In the genomic region with DNA sequence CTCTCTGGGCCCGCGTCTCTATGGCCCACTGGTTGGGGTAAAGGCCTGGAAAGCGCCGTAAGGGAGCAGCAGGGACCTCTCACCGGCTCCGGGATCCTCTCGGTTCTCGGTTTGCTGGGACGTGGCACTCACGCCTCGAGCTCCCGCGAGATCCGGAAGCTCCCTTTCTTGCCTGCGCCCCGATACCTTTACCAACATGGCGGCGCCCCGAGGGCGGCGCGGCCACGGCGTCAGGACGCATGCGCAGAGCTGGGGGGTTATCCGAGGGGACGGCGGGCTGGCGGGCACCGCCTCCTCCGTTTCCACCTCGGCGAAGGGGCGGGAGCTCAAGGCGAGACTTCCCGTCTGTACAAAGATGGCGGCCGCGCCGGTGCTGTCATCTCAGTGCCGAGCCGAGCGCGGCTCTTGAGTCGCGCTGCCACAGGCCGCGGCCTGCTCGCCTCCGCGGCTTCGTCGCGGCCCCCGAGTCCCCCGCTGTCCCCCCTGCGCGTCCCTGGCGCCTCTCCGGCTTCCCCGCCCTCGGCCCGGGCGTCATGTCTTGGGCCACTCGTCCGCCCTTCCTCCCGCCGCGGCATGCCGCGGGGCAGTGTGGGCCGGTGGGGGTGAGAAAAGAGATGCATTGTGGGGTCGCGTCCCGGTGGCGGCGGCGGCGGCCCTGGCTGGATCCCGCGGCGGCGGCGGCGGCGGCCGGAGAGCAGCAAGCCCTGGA, we compare ENCODE assay signal across 8 mouse cellular contexts. TPM values are rescaled to one million over a fixed set of nuclear protein-coding genes. Genes with fewer than 3 reads are reported as not detected.
DNase-seq lines count a peak whose midpoint lies in the region; ATAC-seq and TF ChIP-seq lines count a peak whose summit lies in the region.

A gene (minus strand): TSS at position 218 of the 709 bp plus-strand sequence.
A gene (plus strand): TSS at position 348 of the 709 bp plus-strand sequence.

- H3K9me3 ChIP-seq in embryonic facial prominence, embryonic 13.5 days, result no peaks in the 10 kb centered on the region
- no peaks in the 10 kb centered on the region for H3K9me3 ChIP-seq in limb, embryonic 12.5 days
- no peaks in the 10 kb centered on the region for H3K9me3 ChIP-seq in midbrain, embryonic 15.5 days

- peak; percentile 71 for ATAC-seq in embryonic facial prominence, embryonic 13.5 days (ENCODE audit: insufficient number of reproducible peaks, insufficient read depth, low FRiP score, low TSS enrichment, low read depth)
- peak; percentile 56 for ATAC-seq in limb, embryonic 12.5 days (ENCODE audit: insufficient number of reproducible peaks, insufficient read depth, low FRiP score, low TSS enrichment, low read depth)
- peak; percentile 82 for ATAC-seq in midbrain, embryonic 15.5 days (replicated peaks)

- H3K9ac ChIP-seq in embryonic facial prominence, embryonic 13.5 days, result peak within 1 kb of the TSS; percentile 95
- peak within 1 kb of the TSS; percentile 94 for H3K9ac ChIP-seq in limb, embryonic 12.5 days (replicated peaks)
- H3K9ac ChIP-seq in midbrain, embryonic 15.5 days, result peak within 1 kb of the TSS; percentile 89

- no peak for TF ChIP-seq CTCF in kidney, adult 2 months (conservative IDR thresholded peaks at IDR 0.05; ENCODE audit: insufficient read depth, insufficient read length, low read depth, low read length)
- TF ChIP-seq CTCF in spleen, adult 2 months (IDR thresholded peaks at IDR 0.05; ENCODE audit: extremely low read depth, insufficient read depth, insufficient read length, insufficient replicate concordance), result no peak

- peak within 1 kb of the TSS; percentile 96 for H3K27ac ChIP-seq in embryonic facial prominence, embryonic 13.5 days
- H3K27ac ChIP-seq in kidney, adult 2 months (ENCODE audit: insufficient read depth, low read depth, low read length), result peak within 1 kb of the TSS; percentile 86
- H3K27ac ChIP-seq in limb, embryonic 12.5 days, result peak within 1 kb of the TSS; percentile 95
- H3K27ac ChIP-seq in midbrain, embryonic 15.5 days, result peak within 1 kb of the TSS; percentile 99
- H3K27ac ChIP-seq in spleen, adult 2 months (ENCODE audit: insufficient read depth, low read length), result peak within 1 kb of the TSS; percentile 94

- TF ChIP-seq POLR2A in kidney, adult 2 months (IDR thresholded peaks at IDR 0.05; ENCODE audit: low read depth, low read length), result no peak
- TF ChIP-seq POLR2A in spleen, adult 2 months (IDR thresholded peaks at IDR 0.05; ENCODE audit: low read depth, low read length), result peak; percentile 79

- H3K27me3 ChIP-seq in embryonic facial prominence, embryonic 13.5 days, result no peaks in the 10 kb centered on the region
- no peaks in the 10 kb centered on the region for H3K27me3 ChIP-seq in kidney, adult 2 months (replicated peaks; ENCODE audit: control insufficient read depth, insufficient read depth, low read length)
- no peaks in the 10 kb centered on the region for H3K27me3 ChIP-seq in limb, embryonic 12.5 days
- no peaks in the 10 kb centered on the region for H3K27me3 ChIP-seq in midbrain, embryonic 15.5 days (replicated peaks)
- no peaks in the 10 kb centered on the region for H3K27me3 ChIP-seq in spleen, adult 2 months (ENCODE audit: control insufficient read depth, insufficient read depth, low read length)

- peaks cover 51% of the 10 kb centered on the region for H3K36me3 ChIP-seq in embryonic facial prominence, embryonic 13.5 days
- no peaks in the 10 kb centered on the region for H3K36me3 ChIP-seq in kidney, adult 2 months (ENCODE audit: control insufficient read depth, insufficient read depth, low read length)
- H3K36me3 ChIP-seq in limb, embryonic 12.5 days, result peaks cover 61% of the 10 kb centered on the region
- peaks cover 22% of the 10 kb centered on the region for H3K36me3 ChIP-seq in midbrain, embryonic 15.5 days (replicated peaks)
- H3K36me3 ChIP-seq in spleen, adult 2 months (ENCODE audit: control insufficient read depth, insufficient read depth, low read length), result peaks cover 29% of the 10 kb centered on the region

- H3K4me1 ChIP-seq in embryonic facial prominence, embryonic 13.5 days, result peaks cover 53% of the 10 kb centered on the region
- peaks cover 25% of the 10 kb centered on the region for H3K4me1 ChIP-seq in kidney, adult 2 months (ENCODE audit: control insufficient read depth, insufficient read depth, low read length)
- peaks cover 50% of the 10 kb centered on the region for H3K4me1 ChIP-seq in limb, embryonic 12.5 days (replicated peaks)
- H3K4me1 ChIP-seq in midbrain, embryonic 15.5 days, result peaks cover 61% of the 10 kb centered on the region
- H3K4me1 ChIP-seq in spleen, adult 2 months (ENCODE audit: control insufficient read depth, insufficient read depth, insufficient read length), result peaks cover 19% of the 10 kb centered on the region; the same call in 1 of the 2 replicates

- peak within 1 kb of the TSS; percentile 89 for H3K4me3 ChIP-seq in embryonic facial prominence, embryonic 13.5 days
- H3K4me3 ChIP-seq in kidney, adult 2 months (ENCODE audit: insufficient read depth, low read depth, low read length), result peak within 1 kb of the TSS; percentile 88
- peak within 1 kb of the TSS; percentile 88 for H3K4me3 ChIP-seq in limb, embryonic 12.5 days (replicated peaks)
- peak within 1 kb of the TSS; percentile 71 for H3K4me3 ChIP-seq in midbrain, embryonic 15.5 days
- peak within 1 kb of the TSS; percentile 91 for H3K4me3 ChIP-seq in spleen, adult 2 months (ENCODE audit: extremely low read depth, insufficient read depth, insufficient read length)

- peak within 1 kb of the TSS; percentile 99 for H3K4me2 ChIP-seq in embryonic facial prominence, embryonic 13.5 days
- H3K4me2 ChIP-seq in limb, embryonic 12.5 days, result peak within 1 kb of the TSS; percentile 99
- H3K4me2 ChIP-seq in midbrain, embryonic 15.5 days, result peak within 1 kb of the TSS; percentile 80

- under 1% methylated on average over 87 of the region's 88 CpGs for WGBS in embryonic facial prominence, embryonic 13.5 days
- WGBS in kidney, adult 2 months, result under 1% methylated on average over 86 of the region's 88 CpGs
- under 1% methylated on average over 87 of the region's 88 CpGs for WGBS in limb, embryonic 12.5 days
- WGBS in midbrain, embryonic 15.5 days, result under 1% methylated on average over 83 of the region's 88 CpGs
- under 1% methylated on average over 86 of the region's 88 CpGs for WGBS in spleen, adult 2 months

- peak; percentile 100 for DNase-seq in 3134 (ENCODE audit: extremely low read depth, insufficient read length, low spot score)
- peak; percentile 99 for DNase-seq in adrenal gland, postnatal 36 days
- DNase-seq in heart, adult 18-20 months, result peak; percentile 98
- DNase-seq in kidney, adult 2 months, result peak; percentile 98
- peak; percentile 96 to 98 for DNase-seq in spleen, adult 2 months (ENCODE audit: low read depth in 1 of 2, low spot score in 2 of 2)

RNA-seq across cellular contexts. Expression of the first gene that starts in this region (rescaled TPM):
- total RNA-seq in adrenal gland, postnatal 36 days (2021), result 100 to 1,000 TPM; 165 to 198 TPM
- 201 and 212 TPM in 2 replicates for polyA plus RNA-seq in embryonic facial prominence, embryonic 13.5 days (2015; fragmentation: Nextera tagmentation; extraction: Ambion mirVana)
- 10 to 100 TPM; 66.3 to 67.0 TPM for total RNA-seq in heart, adult 18-20 months (2021)
- polyA plus RNA-seq in kidney, adult 2 months (2012; rRNA removed), result 90.4 and 106 TPM in 2 replicates
- 179 and 191 TPM in 2 replicates for polyA plus RNA-seq in limb, embryonic 12.5 days (2016; fragmentation: Nextera tagmentation; extraction: Ambion mirVana)
- polyA plus RNA-seq in midbrain, embryonic 15.5 days (2015; fragmentation: Nextera tagmentation; extraction: Ambion mirVana), result 178 and 184 TPM in 2 replicates
- polyA plus RNA-seq in spleen, adult 2 months (2012; rRNA removed), result 86.8 and 99.4 TPM in 2 replicates

RNA-seq across cellular contexts. Expression of the second gene that starts in this region (rescaled TPM):
- total RNA-seq in adrenal gland, postnatal 36 days (2021), result 10 to 100 TPM; 53.5 to 55.7 TPM
- 53.4 and 56.4 TPM in 2 replicates for polyA plus RNA-seq in embryonic facial prominence, embryonic 13.5 days (2015; fragmentation: Nextera tagmentation; extraction: Ambion mirVana)
- total RNA-seq in heart, adult 18-20 months (2021), result 10 to 100 TPM; 42.3 to 45.4 TPM
- polyA plus RNA-seq in kidney, adult 2 months (2012; rRNA removed), result 49.3 and 59.2 TPM in 2 replicates
- polyA plus RNA-seq in limb, embryonic 12.5 days (2016; fragmentation: Nextera tagmentation; extraction: Ambion mirVana), result 64.3 and 64.4 TPM in 2 replicates
- polyA plus RNA-seq in midbrain, embryonic 15.5 days (2015; fragmentation: Nextera tagmentation; extraction: Ambion mirVana), result 64.7 and 65.5 TPM in 2 replicates
- polyA plus RNA-seq in spleen, adult 2 months (2012; rRNA removed), result 76.9 and 99.7 TPM in 2 replicates

Comparison
In these comparisons a context has a peak if more than half of its experiments do, and no peak if none do; other contexts are left out.
1. Peak in every context shown above with its lines: DNase-seq, ATAC-seq, H3K4me3 ChIP-seq and H3K27ac ChIP-seq.